Mouse (Mus musculus): ENCODE data around the gene Drap1. TPM values are rescaled to one million over a fixed set of nuclear protein-coding genes. Genes with fewer than 3 reads are reported as not detected.

Gene Drap1
- polyA plus RNA-seq, 1 experiment from 2014 or later: 294 TPM

DNA sequence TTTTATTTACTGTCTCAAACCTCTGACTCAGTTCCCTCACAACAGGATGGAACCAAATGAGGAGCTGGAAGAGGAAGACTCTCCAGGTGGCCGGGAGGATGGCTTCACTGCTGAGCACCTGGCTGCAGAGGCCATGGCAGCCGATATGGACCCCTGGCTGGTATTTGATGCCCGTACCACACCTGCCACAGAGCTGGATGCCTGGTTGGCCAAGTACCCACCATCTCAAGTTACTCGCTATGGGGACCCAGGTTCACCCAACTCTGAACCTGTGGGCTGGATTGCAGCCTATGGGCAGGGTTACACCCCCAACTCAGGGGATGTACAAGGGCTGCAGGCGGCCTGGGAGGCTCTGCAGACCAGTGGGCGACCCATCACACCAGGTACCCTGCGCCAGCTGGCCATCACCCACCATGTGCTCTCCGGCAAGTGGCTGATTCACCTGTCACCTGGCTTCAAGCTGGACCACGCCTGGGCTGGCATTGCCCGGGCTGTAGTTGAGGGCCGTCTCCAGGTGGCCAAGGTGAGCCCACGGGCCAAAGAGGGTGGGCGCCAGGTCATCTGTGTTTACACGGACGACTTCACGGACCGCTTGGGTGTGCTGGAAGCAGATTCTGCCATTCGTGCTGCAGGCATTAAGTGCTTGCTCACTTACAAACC, 1.3 kb upstream of the Drap1 start:
- Histone ChIP-seq H3K36me3 (ENCODE audit: control insufficient read depth, insufficient read depth) (peaks cover 7% of the 10 kb centered on the region; the same call in 1 of the 2 replicates), H3K9me3 (ENCODE audit: control insufficient read depth, low read length) (no peaks in the 10 kb centered on the region), H3K4me1 (replicated peaks; ENCODE audit: control insufficient read depth, insufficient read depth, low read length) (peaks cover 37% of the 10 kb centered on the region), H3K27ac (ENCODE audit: low read length) (peak overlapping the region; percentile 85), H3K9ac (replicated peaks; ENCODE audit: low read depth, low read length) (peak overlapping the region; percentile 98), H3K27me3 (replicated peaks; ENCODE audit: control insufficient read depth, insufficient read depth, low read length) (no peaks in the 10 kb centered on the region), H3K4me2 (ENCODE audit: low read length) (peak overlapping the region; percentile 83), H3K4me3 (replicated peaks; ENCODE audit: low read length) (peak overlapping the region; percentile 78)
- no peak for ATAC-seq
- WGBS: 87% methylated on average over 18 of the region's 18 CpGs

GRCm38 (mm10) chr19:5424092-5424781, 542 bp downstream of the Drap1 start:
- Histone ChIP-seq H3K4me1 (replicated peaks; ENCODE audit: control insufficient read depth, insufficient read depth, low read length) (peaks cover 37% of the 10 kb centered on the region), H3K4me3 (replicated peaks; ENCODE audit: low read length) (peak overlapping the region; percentile 78), H3K4me2 (ENCODE audit: low read length) (peak overlapping the region; percentile 91), H3K27ac (ENCODE audit: low read length) (peak overlapping the region; percentile 80), H3K36me3 (ENCODE audit: control insufficient read depth, insufficient read depth) (peaks cover 9% of the 10 kb centered on the region; the same call in 1 of the 2 replicates), H3K27me3 (replicated peaks; ENCODE audit: control insufficient read depth, insufficient read depth, low read length) (no peaks in the 10 kb centered on the region), H3K9ac (replicated peaks; ENCODE audit: low read depth, low read length) (peak overlapping the region; percentile 92), H3K9me3 (ENCODE audit: control insufficient read depth, low read length) (no peaks in the 10 kb centered on the region)
- under 1% methylated on average over 32 of the region's 48 CpGs for WGBS
- ATAC-seq: no peak; the same call in none of the 2 replicates

- Histone ChIP-seq H3K36me3 (ENCODE audit: control insufficient read depth, insufficient read depth) (peaks cover 9% of the 10 kb centered on the region; the same call in 1 of the 2 replicates), H3K27me3 (replicated peaks; ENCODE audit: control insufficient read depth, insufficient read depth, low read length) (no peaks in the 10 kb centered on the region), H3K4me2 (ENCODE audit: low read length) (peak overlapping the region; percentile 91), H3K27ac (ENCODE audit: low read length) (no peak overlapping the region), H3K4me3 (replicated peaks; ENCODE audit: low read length) (peak overlapping the region; percentile 78), H3K9me3 (ENCODE audit: control insufficient read depth, low read length) (no peaks in the 10 kb centered on the region), H3K9ac (replicated peaks; ENCODE audit: low read depth, low read length) (peak overlapping the region; percentile 92), H3K4me1 (replicated peaks; ENCODE audit: control insufficient read depth, insufficient read depth, low read length) (peaks cover 37% of the 10 kb centered on the region)
- WGBS: 63% methylated on average over 12 of the region's 12 CpGs
- no peak for ATAC-seq
Observed at GRCm38 (mm10) chr19:5423561-5423960, 1.2 kb downstream of the Drap1 start.

DNA sequence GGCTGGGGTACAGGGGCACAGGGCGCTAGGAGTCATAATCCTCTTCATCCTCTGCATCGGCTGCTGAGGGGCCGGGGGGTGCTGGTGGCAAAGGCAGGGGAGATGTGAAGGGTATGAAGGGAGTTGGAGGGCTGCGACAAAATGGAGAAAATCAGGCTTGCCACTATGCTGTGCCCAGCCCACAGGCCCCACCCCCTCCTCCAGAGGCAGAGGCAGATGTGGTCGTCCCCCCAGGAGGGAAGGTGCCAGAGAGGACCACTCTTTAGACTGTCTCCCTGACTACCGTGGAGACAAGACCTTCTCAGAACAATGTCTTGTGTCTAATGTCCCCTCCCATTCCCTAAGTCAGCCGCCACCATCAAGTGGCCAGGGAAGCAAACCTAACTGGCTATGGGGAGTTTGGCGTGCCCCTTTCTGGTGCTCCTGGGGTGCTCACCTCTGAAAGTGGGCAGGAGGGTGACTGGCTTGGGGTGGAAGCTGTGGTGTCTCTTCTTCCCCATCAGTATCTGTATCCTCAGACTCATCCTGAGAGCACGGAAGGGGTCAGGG, 1.8 kb downstream of the Drap1 start:
- H3K27ac ChIP-seq (ENCODE audit: low read length): no peak overlapping the region
- WGBS: 71% methylated on average over 9 of the region's 9 CpGs
- H3K4me3 ChIP-seq (replicated peaks; ENCODE audit: low read length): no peak overlapping the region
- no peak overlapping the region; the same call in 1 of the 2 replicates for H3K4me2 ChIP-seq (ENCODE audit: low read length)
- ATAC-seq: no peak
- H3K4me1 ChIP-seq (replicated peaks; ENCODE audit: control insufficient read depth, insufficient read depth, low read length): peaks cover 37% of the 10 kb centered on the region
- no peaks in the 10 kb centered on the region for H3K27me3 ChIP-seq (replicated peaks; ENCODE audit: control insufficient read depth, insufficient read depth, low read length)
- no peaks in the 10 kb centered on the region for H3K9me3 ChIP-seq (ENCODE audit: control insufficient read depth, low read length)
- H3K9ac ChIP-seq (replicated peaks; ENCODE audit: low read depth, low read length): peak overlapping the region; percentile 92; the same call in 1 of the 2 replicates
- peaks cover 9% of the 10 kb centered on the region; the same call in 1 of the 2 replicates for H3K36me3 ChIP-seq (ENCODE audit: control insufficient read depth, insufficient read depth)

GRCm38 (mm10) chr19:5422267-5422666, 2.5 kb downstream of the Drap1 start:
- Histone ChIP-seq H3K9ac (replicated peaks; ENCODE audit: low read depth, low read length) (no peak overlapping the region), H3K9me3 (ENCODE audit: control insufficient read depth, low read length) (no peaks in the 10 kb centered on the region), H3K27me3 (replicated peaks; ENCODE audit: control insufficient read depth, insufficient read depth, low read length) (no peaks in the 10 kb centered on the region), H3K4me3 (replicated peaks; ENCODE audit: low read length) (no peak overlapping the region), H3K4me1 (replicated peaks; ENCODE audit: control insufficient read depth, insufficient read depth, low read length) (peaks cover 37% of the 10 kb centered on the region), H3K27ac (ENCODE audit: low read length) (no peak overlapping the region), H3K4me2 (ENCODE audit: low read length) (no peak overlapping the region), H3K36me3 (ENCODE audit: control insufficient read depth, insufficient read depth) (peaks cover 9% of the 10 kb centered on the region; the same call in 1 of the 2 replicates)
- ATAC-seq: no peak
- WGBS: 81% methylated on average over 10 of the region's 10 CpGs

GRCm38 (mm10) chr19:5421784-5422183, 3.0 kb downstream of the Drap1 start:
- 90% methylated on average over 5 of the region's 5 CpGs for WGBS
- no peak overlapping the region for H3K9ac ChIP-seq (replicated peaks; ENCODE audit: low read depth, low read length)
- H3K4me2 ChIP-seq (ENCODE audit: low read length): no peak overlapping the region
- H3K9me3 ChIP-seq (ENCODE audit: control insufficient read depth, low read length): no peaks in the 10 kb centered on the region
- peaks cover 35% of the 10 kb centered on the region for H3K4me1 ChIP-seq (replicated peaks; ENCODE audit: control insufficient read depth, insufficient read depth, low read length)
- ATAC-seq: no peak
- H3K27me3 ChIP-seq (replicated peaks; ENCODE audit: control insufficient read depth, insufficient read depth, low read length): no peaks in the 10 kb centered on the region
- peaks cover 9% of the 10 kb centered on the region; the same call in 1 of the 2 replicates for H3K36me3 ChIP-seq (ENCODE audit: control insufficient read depth, insufficient read depth)
- H3K27ac ChIP-seq (ENCODE audit: low read length): no peak overlapping the region
- no peak overlapping the region for H3K4me3 ChIP-seq (replicated peaks; ENCODE audit: low read length)

GRCm38 (mm10) chr19:5420579-5420978, 4.2 kb downstream of the Drap1 start:
- ATAC-seq: no peak
- Histone ChIP-seq H3K9ac (replicated peaks; ENCODE audit: low read depth, low read length) (no peak overlapping the region), H3K4me1 (replicated peaks; ENCODE audit: control insufficient read depth, insufficient read depth, low read length) (peaks cover 23% of the 10 kb centered on the region), H3K9me3 (ENCODE audit: control insufficient read depth, low read length) (no peaks in the 10 kb centered on the region), H3K4me2 (ENCODE audit: low read length) (no peak overlapping the region), H3K36me3 (ENCODE audit: control insufficient read depth, insufficient read depth) (0 out of 2 replicates have a peak, but pooled peaks cover 7% of the 10 kb centered on the region), H3K27me3 (replicated peaks; ENCODE audit: control insufficient read depth, insufficient read depth, low read length) (no peaks in the 10 kb centered on the region), H3K27ac (ENCODE audit: low read length) (no peak overlapping the region), H3K4me3 (replicated peaks; ENCODE audit: low read length) (no peak overlapping the region)
- 92% methylated on average over 6 of the region's 6 CpGs for WGBS

DNA sequence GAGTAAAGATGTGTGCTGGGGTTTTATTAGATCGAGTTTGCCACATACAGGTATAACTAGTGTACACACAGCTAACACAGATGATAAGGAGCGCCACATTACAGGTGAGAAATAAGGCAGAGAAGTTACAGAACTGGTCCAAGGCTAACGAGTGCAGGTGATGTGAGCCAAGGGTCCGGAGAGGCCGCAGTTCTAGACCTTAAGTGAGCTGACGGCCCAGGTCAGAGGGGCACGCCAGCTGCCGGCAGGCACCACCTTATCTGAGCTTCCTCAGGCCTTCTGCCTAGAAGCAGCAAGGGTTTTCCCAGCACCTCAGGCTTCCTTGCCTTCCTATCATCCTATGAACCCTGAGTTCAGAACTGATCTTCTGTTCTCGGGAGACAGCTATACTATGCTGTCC, 5.1 kb downstream of the Drap1 start:
- 95% methylated on average over 9 of the region's 9 CpGs for WGBS
- H3K9me3 ChIP-seq (ENCODE audit: control insufficient read depth, low read length): no peaks in the 10 kb centered on the region
- 0 out of 2 replicates have a peak, but pooled peaks cover 7% of the 10 kb centered on the region for H3K36me3 ChIP-seq (ENCODE audit: control insufficient read depth, insufficient read depth)
- no peak overlapping the region for H3K9ac ChIP-seq (replicated peaks; ENCODE audit: low read depth, low read length)
- no peak overlapping the region for H3K4me3 ChIP-seq (replicated peaks; ENCODE audit: low read length)
- ATAC-seq: no peak
- H3K27ac ChIP-seq (ENCODE audit: low read length): no peak overlapping the region
- H3K4me2 ChIP-seq (ENCODE audit: low read length): no peak overlapping the region
- no peaks in the 10 kb centered on the region for H3K27me3 ChIP-seq (replicated peaks; ENCODE audit: control insufficient read depth, insufficient read depth, low read length)
- peaks cover 22% of the 10 kb centered on the region for H3K4me1 ChIP-seq (replicated peaks; ENCODE audit: control insufficient read depth, insufficient read depth, low read length)

- no peak overlapping the region for H3K4me2 ChIP-seq (ENCODE audit: low read length)
- 94% methylated on average over 8 of the region's 8 CpGs for WGBS
- H3K27me3 ChIP-seq (replicated peaks; ENCODE audit: control insufficient read depth, insufficient read depth, low read length): no peaks in the 10 kb centered on the region
- no peak overlapping the region for H3K9ac ChIP-seq (replicated peaks; ENCODE audit: low read depth, low read length)
- 0 out of 2 replicates have a peak, but pooled peaks cover 7% of the 10 kb centered on the region for H3K36me3 ChIP-seq (ENCODE audit: control insufficient read depth, insufficient read depth)
- no peak overlapping the region for H3K27ac ChIP-seq (ENCODE audit: low read length)
- H3K9me3 ChIP-seq (ENCODE audit: control insufficient read depth, low read length): no peaks in the 10 kb centered on the region
- ATAC-seq: no peak
- peaks cover 20% of the 10 kb centered on the region for H3K4me1 ChIP-seq (replicated peaks; ENCODE audit: control insufficient read depth, insufficient read depth, low read length)
- H3K4me3 ChIP-seq (replicated peaks; ENCODE audit: low read length): no peak overlapping the region
Observed at GRCm38 (mm10) chr19:5418750-5419466, 5.9 kb downstream of the Drap1 start.

Measured in forebrain, embryonic 16.5 days (tissue).